Mouse (Mus musculus) forebrain, embryonic 15.5 days (tissue): ENCODE measurements around the gene Pttg1ip. TPM values are rescaled to one million over a fixed set of nuclear protein-coding genes. Genes with fewer than 3 reads are reported as not detected.

Experiments used
- ATAC-seq: fragments of 200-750 bp; cut with Nextera tagmentation; replicated peaks from 2 replicates; pipeline ENCODE4 v1.8.0; 2017; ENCODE audit warnings: mild to moderate bottlenecking, moderate TSS enrichment, moderate library complexity
- H3K27ac ChIP-seq: fragments of 300-500 bp; sonication (generic); replicated peaks from 2 replicates; pipeline ENCODE4 v1.5.1; 2015; ENCODE audit warnings: mild to moderate bottlenecking, inconsistent platforms
- H3K27me3 ChIP-seq: fragments of 300-500 bp; sonication (generic); 2 replicates; pipeline ENCODE4 v1.6.1; 2015; ENCODE audit warnings: inconsistent platforms
- H3K36me3 ChIP-seq: fragments of 300-500 bp; sonication (generic); 2 replicates; pipeline ENCODE4 v1.6.1; 2015; ENCODE audit warnings: mild to moderate bottlenecking, inconsistent platforms
- H3K4me1 ChIP-seq: fragments of 300-500 bp; sonication (generic); 2 replicates; pipeline ENCODE4 v1.6.1; 2015; ENCODE audit warnings: inconsistent platforms
- H3K4me2 ChIP-seq: fragments of 300-500 bp; sonication (generic); replicated peaks from 2 replicates; pipeline ENCODE4 v1.6.1; 2015; ENCODE audit warnings: mild to moderate bottlenecking, inconsistent platforms
- H3K4me3 ChIP-seq: fragments of 300-500 bp; sonication (generic); 2 replicates; pipeline ENCODE4 v1.5.1; 2015; ENCODE audit warnings: mild to moderate bottlenecking, inconsistent platforms
- H3K9ac ChIP-seq: fragments of 300-500 bp; sonication (generic); replicated peaks from 2 replicates; pipeline ENCODE4 v1.6.1; 2015; ENCODE audit warnings: mild to moderate bottlenecking, inconsistent platforms
- H3K9me3 ChIP-seq: fragments of 300-500 bp; sonication (generic); 2 replicates; pipeline ENCODE4 v1.6.1; 2016; ENCODE audit warnings: inconsistent platforms
- WGBS: fragments of 180-500 bp; shearing (Covaris S2); methylation state at CpG from one replicate; pipeline ENCODE4 v1.1.7; 2015; ENCODE audit warnings: mixed read lengths; 5-methylcytosine and 5-hydroxymethylcytosine counted together
- polyA plus RNA-seq: library from polyadenylated mRNA; unstranded; fragments of >200 nt; fragmentation: Nextera tagmentation; extraction: Ambion mirVana; gene quantifications from 2 replicates; pipeline ENCODE4 v1.2.1, GENCODE M21; 2015

The Pttg1ip gene
- 67.5 and 71.0 TPM in 2 replicates for polyA plus RNA-seq

DNA sequence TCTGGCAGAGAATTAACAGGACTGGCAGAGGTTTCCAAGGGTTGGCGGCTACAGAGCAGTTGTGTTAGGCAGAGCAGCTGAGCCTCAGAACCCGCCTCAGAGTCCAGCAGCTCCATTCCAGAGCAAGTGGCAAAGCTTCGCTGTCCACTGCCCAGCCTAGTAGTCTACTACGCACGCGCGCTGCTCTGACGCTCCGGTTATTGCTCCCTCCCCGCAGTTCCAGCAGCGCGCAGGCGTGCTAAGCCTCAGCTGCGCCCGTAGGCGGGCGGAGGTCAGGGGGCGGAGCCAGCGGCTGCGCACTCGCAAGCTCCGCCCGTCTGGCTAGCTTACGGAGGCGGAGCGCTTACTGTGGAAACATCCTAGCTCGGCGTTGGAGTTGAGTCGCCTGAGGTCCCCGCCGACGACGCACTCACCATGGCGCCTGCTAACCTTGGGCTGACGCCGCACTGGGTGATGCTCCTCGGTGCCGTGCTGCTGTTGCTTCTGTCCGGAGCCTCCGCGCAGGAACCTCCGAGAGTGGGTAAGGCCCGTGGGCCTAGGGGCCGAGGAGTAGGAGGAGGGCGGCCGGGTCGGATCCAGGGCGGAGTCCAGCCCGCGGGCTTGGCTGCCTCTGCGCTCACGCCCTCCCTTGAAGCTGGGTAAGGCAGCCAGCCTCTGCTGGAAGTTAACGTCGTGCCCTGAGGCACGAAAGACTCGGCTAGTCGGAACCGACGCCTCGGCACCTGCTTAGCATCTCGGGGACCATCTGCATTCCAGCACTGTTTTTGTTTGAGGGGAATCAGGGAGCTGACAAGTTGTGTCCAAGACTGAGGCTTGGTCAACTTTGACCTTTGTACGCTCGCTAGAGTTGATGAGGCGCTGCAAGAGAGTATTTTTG lies at the start of gene Pttg1ip:
Gene Pttg1ip (plus strand): TSS at position 313 of the 877 bp plus-strand sequence.
- H3K4me1 ChIP-seq = peaks cover 22% of the 10 kb centered on the region
- peak within 1 kb of the TSS; percentile 63 for H3K4me2 ChIP-seq
- under 1% methylated on average over 64 of the region's 64 CpGs for WGBS
- H3K27ac ChIP-seq = peak within 1 kb of the TSS; percentile 88
- no peaks in the 10 kb centered on the region for H3K36me3 ChIP-seq
- peak within 1 kb of the TSS; percentile 90 for H3K4me3 ChIP-seq
- peak; percentile 98 for ATAC-seq
- H3K9ac ChIP-seq = peak within 1 kb of the TSS; percentile 84
- no peaks in the 10 kb centered on the region for H3K27me3 ChIP-seq
- H3K9me3 ChIP-seq = no peaks in the 10 kb centered on the region

GRCm38 (mm10) chr10:77532020-77532413 lies 49.5 kb upstream of the Pttg1ip start:
- no peaks in the 10 kb centered on the region for H3K36me3 ChIP-seq
- ATAC-seq = no peak
- H3K4me1 ChIP-seq = no peaks in the 10 kb centered on the region
- no peak overlapping the region for H3K9ac ChIP-seq
- H3K9me3 ChIP-seq = no peaks in the 10 kb centered on the region
- 91% methylated on average over 1 of the region's 1 CpGs for WGBS
- no peak overlapping the region for H3K27ac ChIP-seq
- H3K4me2 ChIP-seq = no peak overlapping the region
- H3K4me3 ChIP-seq = no peak overlapping the region
- H3K27me3 ChIP-seq = no peaks in the 10 kb centered on the region

GRCm38 (mm10) chr10:77536727-77537126 lies 44.8 kb upstream of the Pttg1ip start:
- Histone ChIP-seq H3K27ac (no peak overlapping the region), H3K27me3 (no peaks in the 10 kb centered on the region), H3K4me1 (no peaks in the 10 kb centered on the region), H3K4me3 (no peak overlapping the region), H3K4me2 (no peak overlapping the region), H3K9me3 (no peaks in the 10 kb centered on the region), H3K36me3 (no peaks in the 10 kb centered on the region), H3K9ac (no peak overlapping the region)
- 86% methylated on average over 8 of the region's 8 CpGs for WGBS
- no peak for ATAC-seq

DNA sequence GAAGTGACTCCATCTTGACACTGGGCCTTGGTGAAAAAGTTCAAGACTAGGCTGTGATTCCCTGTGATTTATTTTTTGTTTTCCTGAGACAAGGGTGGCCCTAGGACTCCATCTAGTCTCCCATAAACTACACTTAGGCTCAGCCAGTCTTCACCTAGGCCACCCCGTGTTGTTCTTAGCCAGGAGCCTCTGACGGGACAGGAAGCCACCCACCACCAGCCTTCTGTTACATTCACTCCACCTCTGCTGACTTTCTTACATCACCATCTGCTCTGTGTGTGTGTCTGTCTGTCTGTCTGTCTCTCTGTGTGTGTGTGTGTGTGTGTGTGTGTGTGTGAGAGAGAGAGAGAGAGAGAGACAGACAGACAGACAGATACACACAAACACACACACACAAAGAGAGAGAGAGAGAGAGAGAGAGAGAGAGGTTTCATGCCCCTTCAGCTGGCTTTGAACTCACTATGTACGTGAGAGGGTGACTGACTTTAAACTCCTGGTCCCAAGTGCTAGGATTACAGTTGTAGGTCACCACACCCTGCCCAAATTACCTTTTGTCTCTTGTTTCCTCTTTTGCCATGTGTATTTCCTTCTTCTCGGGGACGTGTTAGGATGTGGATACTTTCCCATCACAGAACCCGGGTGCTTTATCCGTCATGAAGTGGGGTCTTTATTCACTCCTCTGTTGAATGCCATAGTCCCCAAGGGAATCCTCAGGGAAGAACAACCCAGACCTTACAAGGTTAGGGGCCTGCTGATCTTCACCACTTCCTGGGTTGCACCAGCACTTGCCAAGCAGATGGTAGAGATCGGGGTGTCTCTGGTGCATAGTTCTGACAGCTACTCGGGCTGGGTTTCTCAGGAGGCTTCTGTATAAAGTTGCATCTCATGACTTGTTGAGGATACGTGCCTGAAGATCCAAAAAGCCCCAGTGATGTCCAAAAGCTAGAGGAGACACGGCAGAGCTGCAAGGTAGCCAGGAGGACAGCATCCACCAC lies 44.0 kb upstream of the Pttg1ip start:
- Histone ChIP-seq H3K36me3 (no peaks in the 10 kb centered on the region), H3K4me2 (no peak overlapping the region), H3K9ac (no peak overlapping the region), H3K27me3 (no peaks in the 10 kb centered on the region), H3K4me3 (no peak overlapping the region), H3K27ac (no peak overlapping the region), H3K4me1 (no peaks in the 10 kb centered on the region), H3K9me3 (no peaks in the 10 kb centered on the region)
- WGBS = 87% methylated on average over 11 of the region's 11 CpGs
- ATAC-seq = no peak

- Histone ChIP-seq H3K4me3 (no peak overlapping the region), H3K27me3 (no peaks in the 10 kb centered on the region), H3K9ac (no peak overlapping the region), H3K27ac (no peak overlapping the region), H3K4me2 (no peak overlapping the region), H3K36me3 (no peaks in the 10 kb centered on the region), H3K4me1 (no peaks in the 10 kb centered on the region), H3K9me3 (no peaks in the 10 kb centered on the region)
- WGBS = 84% methylated on average over 7 of the region's 7 CpGs
- ATAC-seq = no peak
Measured at GRCm38 (mm10) chr10:77539320-77539945, 42.1 kb upstream of the Pttg1ip start.

DNA sequence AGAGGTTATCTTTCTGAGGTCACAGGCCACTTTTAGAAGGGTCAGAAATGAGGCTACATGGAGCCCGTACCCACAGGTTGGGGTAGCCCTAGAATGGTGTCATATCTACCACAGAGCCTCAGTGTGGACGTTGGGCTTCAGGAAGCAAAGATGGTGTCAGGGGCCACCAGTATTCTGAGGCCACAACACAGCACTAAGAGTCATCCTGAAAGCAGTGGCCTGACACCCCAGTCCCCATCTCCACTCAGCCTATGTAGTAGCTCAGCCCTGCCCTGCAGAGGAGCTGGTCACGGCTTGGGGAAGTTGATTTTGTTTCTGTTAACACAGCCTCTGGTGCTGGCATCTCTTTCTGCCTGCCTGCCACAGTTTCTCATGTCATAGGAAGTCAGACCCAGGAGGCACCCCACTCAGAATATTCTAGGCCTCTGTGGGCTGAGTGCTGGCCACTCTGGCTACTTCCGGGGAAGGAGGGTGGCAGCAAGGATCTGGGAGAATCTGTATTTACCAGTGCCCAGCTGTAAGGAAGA lies 40.9 kb upstream of the Pttg1ip start:
- 87% methylated on average over 4 of the region's 4 CpGs for WGBS
- no peak overlapping the region for H3K27ac ChIP-seq
- H3K4me2 ChIP-seq = no peak overlapping the region
- H3K9me3 ChIP-seq = no peaks in the 10 kb centered on the region
- no peak overlapping the region for H3K4me3 ChIP-seq
- no peaks in the 10 kb centered on the region for H3K4me1 ChIP-seq
- no peak for ATAC-seq
- no peaks in the 10 kb centered on the region for H3K27me3 ChIP-seq
- H3K36me3 ChIP-seq = no peaks in the 10 kb centered on the region
- H3K9ac ChIP-seq = no peak overlapping the region

DNA sequence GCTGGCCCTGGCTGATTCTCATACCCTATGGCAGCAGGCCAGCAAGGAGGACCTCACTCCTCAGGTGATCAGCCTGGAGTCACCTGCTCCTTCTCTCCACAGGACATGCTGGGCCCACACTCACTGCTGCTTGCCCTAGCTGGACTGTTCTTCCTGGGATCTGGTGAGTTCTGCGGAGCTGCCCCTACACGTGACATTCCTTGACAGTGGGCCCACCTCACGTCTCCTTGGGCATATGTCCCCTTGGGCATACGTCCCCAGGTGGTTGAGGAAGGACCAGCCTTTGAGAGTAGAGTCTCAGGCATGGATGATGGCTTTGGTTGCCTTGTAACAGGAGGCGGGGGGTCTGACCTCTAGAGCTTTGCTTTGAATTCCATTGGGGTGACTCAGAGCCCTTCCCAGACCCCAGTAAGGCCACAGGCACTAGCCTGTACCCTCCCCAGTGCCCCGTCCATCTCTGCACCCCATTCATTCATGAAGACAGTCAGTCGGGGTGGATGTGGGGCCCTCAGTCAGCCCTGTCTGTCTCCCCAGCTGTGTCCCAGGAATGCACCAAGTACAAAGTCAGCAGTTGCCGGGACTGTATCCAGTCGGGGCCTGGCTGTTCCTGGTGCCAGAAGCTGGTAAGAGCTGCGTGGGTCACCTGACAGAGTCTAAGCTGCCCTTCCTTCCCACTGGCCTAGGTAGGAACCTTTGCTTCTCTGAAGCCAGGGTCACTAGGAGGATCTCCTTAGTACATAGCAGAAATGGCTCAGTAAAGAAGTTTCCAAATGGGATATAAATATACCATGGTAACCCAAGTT lies 39.5 kb upstream of the Pttg1ip start:
- 87% methylated on average over 10 of the region's 10 CpGs for WGBS
- Histone ChIP-seq H3K27me3 (no peaks in the 10 kb centered on the region), H3K9ac (no peak overlapping the region), H3K4me1 (no peaks in the 10 kb centered on the region), H3K9me3 (no peaks in the 10 kb centered on the region), H3K36me3 (no peaks in the 10 kb centered on the region), H3K27ac (no peak overlapping the region), H3K4me2 (no peak overlapping the region), H3K4me3 (no peak overlapping the region)
- no peak for ATAC-seq

DNA sequence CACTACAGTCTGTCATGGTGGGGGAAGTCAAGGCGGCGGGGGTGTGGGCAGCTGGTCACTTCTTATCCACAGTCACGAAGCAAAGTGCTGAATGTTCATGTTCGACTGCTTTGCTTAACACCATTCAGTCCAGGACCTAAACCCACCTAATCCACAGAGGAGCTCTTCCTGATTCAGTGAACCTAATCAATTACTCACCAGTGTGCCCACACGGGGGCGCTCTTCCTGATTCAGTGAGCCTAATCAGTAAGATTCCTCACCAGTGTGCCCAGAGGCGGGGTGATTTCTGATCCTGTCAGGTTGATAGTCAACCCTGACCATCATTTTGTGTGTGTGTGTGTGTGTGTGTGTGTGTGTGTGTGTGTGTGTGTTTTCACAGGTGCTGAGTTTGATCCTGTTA lies 38.3 kb upstream of the Pttg1ip start:
- ATAC-seq = no peak
- H3K4me3 ChIP-seq = no peak overlapping the region
- no peak overlapping the region for H3K4me2 ChIP-seq
- H3K9me3 ChIP-seq = no peaks in the 10 kb centered on the region
- no peak overlapping the region for H3K27ac ChIP-seq
- H3K27me3 ChIP-seq = no peaks in the 10 kb centered on the region
- no peak overlapping the region for H3K9ac ChIP-seq
- 41% methylated on average over 7 of the region's 7 CpGs for WGBS
- no peaks in the 10 kb centered on the region for H3K4me1 ChIP-seq
- no peaks in the 10 kb centered on the region for H3K36me3 ChIP-seq

DNA sequence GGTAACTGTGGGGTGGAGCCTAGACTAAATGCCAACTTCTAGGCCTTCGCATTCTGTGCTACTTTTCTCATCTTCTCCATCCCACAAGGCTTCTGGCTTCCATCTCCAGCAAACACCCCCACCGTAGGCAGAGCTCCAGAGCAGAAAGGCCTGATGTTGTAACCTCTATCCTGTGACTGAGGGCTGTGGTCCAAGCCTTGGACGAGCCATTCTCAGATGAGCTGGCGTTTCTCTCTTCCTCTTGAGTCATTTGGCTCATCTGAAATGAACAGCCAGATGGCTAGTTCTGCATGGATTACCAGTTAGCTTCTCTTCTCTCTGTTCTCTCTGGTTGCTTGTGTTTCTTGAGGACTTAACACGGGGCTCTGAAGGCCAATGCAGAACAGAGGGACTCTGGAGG lies 36.6 kb upstream of the Pttg1ip start:
- Histone ChIP-seq H3K36me3 (no peaks in the 10 kb centered on the region), H3K4me2 (no peak overlapping the region), H3K4me3 (no peak overlapping the region), H3K27ac (no peak overlapping the region), H3K9me3 (no peaks in the 10 kb centered on the region), H3K27me3 (no peaks in the 10 kb centered on the region), H3K4me1 (no peaks in the 10 kb centered on the region), H3K9ac (no peak overlapping the region)
- WGBS = 80% methylated on average over 5 of the region's 5 CpGs
- no peak for ATAC-seq

GRCm38 (mm10) chr10:77548576-77548975 lies 32.9 kb upstream of the Pttg1ip start:
- ATAC-seq = no peak
- Histone ChIP-seq H3K4me2 (no peak overlapping the region), H3K27me3 (no peaks in the 10 kb centered on the region), H3K36me3 (no peaks in the 10 kb centered on the region), H3K9ac (no peak overlapping the region), H3K27ac (no peak overlapping the region), H3K4me3 (no peak overlapping the region), H3K4me1 (no peaks in the 10 kb centered on the region), H3K9me3 (no peaks in the 10 kb centered on the region)
- 91% methylated on average over 10 of the region's 10 CpGs for WGBS

DNA sequence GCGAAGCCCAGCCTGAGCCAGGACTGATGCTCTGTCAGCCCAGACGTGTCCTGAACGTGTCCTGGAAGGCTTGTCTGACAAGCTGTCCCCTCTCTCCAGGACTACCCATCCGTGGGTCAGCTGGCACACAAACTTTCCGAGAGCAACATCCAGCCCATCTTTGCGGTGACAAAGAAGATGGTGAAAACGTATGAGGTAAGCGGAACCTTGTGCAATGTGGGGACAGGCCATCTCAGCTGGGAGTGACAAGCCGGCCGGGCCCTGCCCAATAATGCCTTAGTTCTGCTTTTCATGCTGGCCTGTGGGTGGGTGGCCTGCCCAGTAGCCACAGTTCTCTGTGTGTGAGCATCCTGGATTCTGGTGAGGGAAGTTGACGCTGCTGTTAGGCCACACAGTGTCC lies 30.6 kb upstream of the Pttg1ip start:
- no peaks in the 10 kb centered on the region for H3K4me1 ChIP-seq
- H3K4me3 ChIP-seq = no peak overlapping the region
- no peak overlapping the region for H3K27ac ChIP-seq
- H3K27me3 ChIP-seq = no peaks in the 10 kb centered on the region
- H3K9me3 ChIP-seq = no peaks in the 10 kb centered on the region
- H3K36me3 ChIP-seq = no peaks in the 10 kb centered on the region
- no peak overlapping the region for H3K4me2 ChIP-seq
- no peak overlapping the region for H3K9ac ChIP-seq
- ATAC-seq = no peak
- WGBS = 80% methylated on average over 11 of the region's 11 CpGs
